Mouse (Mus musculus): ENCODE results near the gene Olfr275.
"Not testable (repeated sequence)": the region's sequence is repeated elsewhere in the genome, so short reads cannot be mapped to it uniquely, and the experiment has no call there.

The Olfr275 gene

DNA sequence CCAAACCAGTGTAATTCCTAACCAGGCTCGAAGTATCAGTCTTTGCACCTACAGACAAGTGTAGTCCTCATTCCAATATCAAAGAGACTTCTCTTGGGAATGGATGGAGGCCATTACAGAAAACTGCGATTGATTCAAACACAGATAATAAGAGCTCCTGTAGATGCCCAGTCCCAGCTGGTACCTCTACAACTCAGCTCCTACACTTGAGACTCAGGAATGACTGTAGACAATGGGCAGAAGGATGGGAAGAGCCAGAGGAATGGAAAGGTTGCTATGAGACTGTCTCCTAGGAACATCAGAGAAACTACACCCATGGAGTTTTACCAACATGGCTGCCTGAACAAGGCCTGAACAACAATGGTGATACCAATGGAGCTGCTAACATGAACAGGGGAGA, at the start of gene Olfr275:
Gene Olfr275, plus strand, starts transcription at position 301 of the 400 bp plus-strand sequence.
- DNase-seq = no peak

DNA sequence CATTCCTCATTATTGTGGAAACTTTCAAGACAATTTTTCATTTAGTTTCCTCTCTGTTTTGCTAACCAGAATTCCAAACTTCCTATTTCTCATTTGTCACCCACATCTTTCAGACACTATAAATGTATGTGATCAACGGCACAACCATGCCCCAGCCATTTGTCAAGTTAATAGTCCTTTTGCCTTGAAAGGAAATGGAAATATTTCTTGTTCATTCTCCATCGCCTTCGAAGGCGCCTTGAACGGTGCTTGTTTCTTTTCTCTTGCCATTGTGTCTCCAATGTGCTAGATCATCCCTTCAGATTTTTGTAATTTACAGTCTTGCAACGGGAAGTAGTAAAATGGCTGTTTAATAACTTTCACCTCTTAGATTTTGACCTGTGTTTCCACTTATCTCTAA, 48.8 kb upstream of the Olfr275 start:
- DNase-seq = no peak

DNA sequence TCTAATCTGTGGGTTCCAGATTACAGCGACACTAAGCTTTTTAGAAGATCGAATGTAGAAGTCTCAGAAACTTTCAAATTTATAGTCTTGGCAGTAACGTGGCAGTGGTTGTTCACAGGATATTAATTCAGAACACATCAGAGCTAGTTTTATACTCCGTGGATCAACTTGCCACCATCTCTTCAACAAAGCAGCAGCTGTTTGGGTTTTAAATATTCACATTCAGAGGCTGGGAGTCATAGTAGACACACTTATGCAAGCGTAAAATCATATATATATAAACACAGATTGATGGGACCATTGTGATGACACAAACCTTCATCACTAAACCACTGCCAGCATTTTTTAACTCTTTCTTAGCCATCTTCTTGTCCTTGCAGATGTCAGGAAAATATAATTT, 42.2 kb upstream of the Olfr275 start:
- no peak for DNase-seq

DNA sequence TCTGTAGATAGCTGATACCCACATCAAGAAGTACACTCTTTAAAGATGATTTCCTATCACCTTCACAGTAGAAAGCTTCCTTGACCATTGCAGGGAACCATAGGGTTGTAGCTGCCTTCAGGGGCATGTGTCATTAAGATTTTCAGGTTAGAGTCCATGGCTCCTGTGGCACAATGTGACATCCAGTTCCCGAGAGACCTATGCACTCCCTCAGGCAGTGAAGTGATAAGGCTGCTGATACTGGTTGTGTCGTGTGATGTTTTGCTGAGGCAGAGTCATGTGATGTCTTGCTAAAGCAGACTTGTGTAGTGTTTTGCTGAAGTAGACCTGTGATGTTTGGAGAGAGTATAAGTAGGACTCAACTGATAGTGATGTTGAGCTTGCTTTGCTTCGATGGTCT, 14.4 kb upstream of the Olfr275 start:
- DNase-seq = no peak

DNA sequence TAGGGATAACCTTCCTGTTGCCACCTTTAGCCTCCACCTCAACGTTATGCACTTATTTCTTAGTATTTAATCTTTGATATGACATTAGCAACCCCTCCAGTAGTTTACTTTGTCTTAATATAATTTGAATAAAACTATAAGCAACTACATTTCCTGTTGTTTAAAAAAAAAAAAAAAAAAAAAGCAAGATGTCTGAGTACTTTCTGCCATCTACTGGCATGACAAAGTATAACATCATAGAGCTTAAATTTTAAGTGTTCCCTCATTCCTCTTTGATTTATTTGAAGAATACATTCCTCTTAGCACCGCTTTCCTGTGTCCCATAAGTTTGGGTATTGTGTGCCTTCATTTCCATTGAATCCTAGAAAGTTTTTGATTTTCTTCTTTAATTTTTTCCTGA, 2.5 kb upstream of the Olfr275 start:
- DNase-seq = no peak

GRCm38 (mm10) chr4:52821375-52821774, 7.0 kb downstream of the Olfr275 start:
- DNase-seq = no peak

DNA sequence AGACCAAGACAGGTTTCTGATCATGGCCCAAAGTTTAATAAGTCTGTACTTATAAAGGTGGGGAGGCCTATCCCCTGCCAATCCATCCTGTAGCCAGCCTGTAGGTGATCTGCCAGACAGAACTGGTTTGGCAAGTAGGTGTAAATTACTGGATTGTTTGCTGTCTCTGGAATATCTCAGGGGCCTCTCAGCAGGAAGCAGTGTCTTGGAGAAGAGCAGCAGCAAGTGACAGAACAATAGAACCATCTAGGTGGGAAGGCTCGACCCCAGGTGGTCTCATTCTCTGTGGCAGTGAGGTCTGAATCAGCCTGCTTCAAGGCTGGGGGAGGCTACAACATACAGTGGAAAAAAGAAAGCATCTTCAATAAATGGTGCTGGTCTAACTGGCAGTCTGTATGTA, 31.0 kb downstream of the Olfr275 start:
- not testable (repeated sequence) for DNase-seq

- no peak for DNase-seq
Observed at GRCm38 (mm10) chr4:52849039-52849635, 34.7 kb downstream of the Olfr275 start.

DNA sequence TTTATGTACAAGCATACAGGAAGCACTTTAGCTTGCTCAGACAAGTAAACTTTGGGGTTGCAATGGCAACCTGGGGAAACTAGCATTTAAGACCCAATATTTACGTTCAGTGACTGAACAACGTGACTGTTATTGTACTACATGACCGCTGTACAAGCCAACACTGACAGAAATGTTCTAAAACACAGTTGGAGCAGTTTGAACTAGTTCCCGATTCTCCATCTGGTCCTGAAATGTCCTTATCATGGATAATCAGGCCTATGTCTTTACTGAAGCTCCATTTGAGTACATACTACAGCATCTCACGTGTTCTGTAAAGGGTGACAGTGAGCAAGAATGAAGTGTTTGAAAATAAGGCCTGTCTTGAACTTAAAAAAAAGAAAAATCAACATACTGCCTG, 35.3 kb downstream of the Olfr275 start:
- DNase-seq = no peak

- DNase-seq = no peak
Observed at GRCm38 (mm10) chr4:52859136-52859535, 44.7 kb downstream of the Olfr275 start, which contains the start of gene Olfr273. Gene Olfr273 (minus strand): TSS chr4:52859236.

DNA sequence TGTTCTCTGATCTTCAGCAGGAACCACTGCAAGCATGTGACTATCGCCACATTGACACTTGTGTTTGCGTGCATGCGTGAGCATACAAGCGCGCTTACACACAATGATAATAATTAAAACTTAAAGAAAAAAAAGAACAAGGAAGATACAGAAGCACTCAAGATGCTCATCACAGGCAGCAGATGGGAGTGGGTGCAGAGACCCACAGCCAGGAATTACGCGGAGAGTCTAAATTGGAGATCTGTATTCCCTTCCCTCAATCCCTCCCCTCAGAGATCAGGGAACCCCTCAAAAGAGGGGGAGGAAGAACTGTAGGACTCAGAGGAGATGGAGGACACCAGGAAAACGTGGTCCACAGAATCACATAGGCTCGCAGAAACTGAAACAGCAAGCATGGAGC, 49.8 kb downstream of the Olfr275 start:
- no peak for DNase-seq

All from B cell, adult 2 months (primary cell).